Mouse (Mus musculus): ENCODE measurements around the gene Pprc1. TPM values are rescaled to one million over a fixed set of nuclear protein-coding genes. Genes with fewer than 3 reads are reported as not detected.

The Pprc1 gene
- polyA plus RNA-seq (2014; fragmentation: Nextera tagmentation; extraction: Ambion mirVana): 48.8 and 51.0 TPM in 2 replicates

DNA sequence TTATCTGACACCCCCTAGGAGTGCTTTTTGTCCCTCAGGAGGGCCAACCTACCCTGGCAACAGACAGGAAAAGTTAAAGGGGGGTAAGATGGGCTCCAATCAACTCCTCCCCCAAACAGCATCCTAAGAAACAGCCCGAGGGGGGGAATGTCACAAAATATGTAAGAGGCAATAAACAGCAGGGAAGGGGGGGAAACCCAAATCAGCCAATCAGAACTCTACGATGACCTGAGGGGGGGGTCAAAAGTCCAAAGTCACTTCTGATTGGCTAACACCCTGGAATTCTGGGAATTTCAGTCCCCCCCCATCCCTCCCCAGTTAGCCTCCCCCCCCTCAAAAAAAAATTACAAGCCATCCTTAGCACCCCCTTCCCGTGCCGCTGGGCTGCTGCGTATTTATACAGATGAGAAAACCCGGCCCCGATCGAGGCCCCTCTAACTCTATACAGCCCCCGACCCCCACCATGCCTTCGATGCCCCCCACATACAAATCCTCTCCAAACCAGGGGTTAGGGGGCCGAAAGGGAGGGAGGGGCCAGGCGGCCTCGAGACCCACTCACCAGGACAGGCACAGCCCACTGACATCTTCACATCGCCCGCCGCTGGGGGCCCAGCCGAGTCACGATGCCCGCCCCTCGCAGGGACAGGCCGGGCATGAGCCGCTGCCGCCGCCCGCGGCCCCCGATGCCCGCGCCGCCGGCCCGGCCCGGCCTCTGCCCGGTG is at the start of gene Pprc1:
Gene Pprc1, plus strand, starts transcription at position 616 of the 722 bp plus-strand sequence.
- no peak for DNase-seq (ENCODE audit: low spot score)
- peaks cover 59% of the 10 kb centered on the region for H3K4me1 ChIP-seq (replicated peaks; ENCODE audit: control insufficient read depth, insufficient read depth, low read length)

GRCm38 (mm10) chr19:45997365-45997764 is 47.3 kb upstream of the Pprc1 start:
- Histone ChIP-seq H3K4me3 (ENCODE audit: low read depth, low read length) (peak overlapping the region; percentile 59), H3K4me1 (replicated peaks; ENCODE audit: control insufficient read depth, insufficient read depth, low read length) (peaks cover 8% of the 10 kb centered on the region; the same call in 1 of the 2 replicates), H3K9ac (ENCODE audit: low read length) (peak overlapping the region; percentile 88), H3K27me3 (replicated peaks; ENCODE audit: control insufficient read depth, insufficient read depth, low read length) (no peaks in the 10 kb centered on the region), H3K27ac (ENCODE audit: low read depth) (peak overlapping the region; percentile 93; the same call in 1 of the 2 replicates), H3K9me3 (ENCODE audit: control insufficient read depth, low read length) (0 out of 2 replicates have a peak, but pooled peaks cover 4% of the 10 kb centered on the region), H3K4me2 (ENCODE audit: low read length) (peak overlapping the region; percentile 69), H3K36me3 (ENCODE audit: control insufficient read depth, insufficient read depth, low read length) (peaks cover 3% of the 10 kb centered on the region; the same call in 1 of the 2 replicates)
- DNase-seq (ENCODE audit: low spot score) (no peak), ATAC-seq (replicated peaks; ENCODE audit: low FRiP score, low TSS enrichment, low read depth) (no peak)
- WGBS: 57% methylated on average over 5 of the region's 5 CpGs

More for the DNA sequence above, at the start of gene Pprc1:
- ATAC-seq (replicated peaks; ENCODE audit: low FRiP score, low TSS enrichment, low read depth): peak; percentile 16; the same call in 1 of the 2 replicates
- H3K9me3 ChIP-seq (ENCODE audit: control insufficient read depth, low read length): no peaks in the 10 kb centered on the region
- no peaks in the 10 kb centered on the region for H3K36me3 ChIP-seq (ENCODE audit: control insufficient read depth, insufficient read depth, low read length)
- peak within 1 kb of the TSS; percentile 93 for H3K27ac ChIP-seq (ENCODE audit: low read depth)
- WGBS: under 1% methylated on average over 33 of the region's 34 CpGs
- no peaks in the 10 kb centered on the region for H3K27me3 ChIP-seq (replicated peaks; ENCODE audit: control insufficient read depth, insufficient read depth, low read length)
- peak within 1 kb of the TSS; percentile 93 for H3K9ac ChIP-seq (ENCODE audit: low read length)
- H3K4me3 ChIP-seq (ENCODE audit: low read depth, low read length): peak within 1 kb of the TSS; percentile 87
- peak within 1 kb of the TSS; percentile 100 for H3K4me2 ChIP-seq (ENCODE audit: low read length)

DNA sequence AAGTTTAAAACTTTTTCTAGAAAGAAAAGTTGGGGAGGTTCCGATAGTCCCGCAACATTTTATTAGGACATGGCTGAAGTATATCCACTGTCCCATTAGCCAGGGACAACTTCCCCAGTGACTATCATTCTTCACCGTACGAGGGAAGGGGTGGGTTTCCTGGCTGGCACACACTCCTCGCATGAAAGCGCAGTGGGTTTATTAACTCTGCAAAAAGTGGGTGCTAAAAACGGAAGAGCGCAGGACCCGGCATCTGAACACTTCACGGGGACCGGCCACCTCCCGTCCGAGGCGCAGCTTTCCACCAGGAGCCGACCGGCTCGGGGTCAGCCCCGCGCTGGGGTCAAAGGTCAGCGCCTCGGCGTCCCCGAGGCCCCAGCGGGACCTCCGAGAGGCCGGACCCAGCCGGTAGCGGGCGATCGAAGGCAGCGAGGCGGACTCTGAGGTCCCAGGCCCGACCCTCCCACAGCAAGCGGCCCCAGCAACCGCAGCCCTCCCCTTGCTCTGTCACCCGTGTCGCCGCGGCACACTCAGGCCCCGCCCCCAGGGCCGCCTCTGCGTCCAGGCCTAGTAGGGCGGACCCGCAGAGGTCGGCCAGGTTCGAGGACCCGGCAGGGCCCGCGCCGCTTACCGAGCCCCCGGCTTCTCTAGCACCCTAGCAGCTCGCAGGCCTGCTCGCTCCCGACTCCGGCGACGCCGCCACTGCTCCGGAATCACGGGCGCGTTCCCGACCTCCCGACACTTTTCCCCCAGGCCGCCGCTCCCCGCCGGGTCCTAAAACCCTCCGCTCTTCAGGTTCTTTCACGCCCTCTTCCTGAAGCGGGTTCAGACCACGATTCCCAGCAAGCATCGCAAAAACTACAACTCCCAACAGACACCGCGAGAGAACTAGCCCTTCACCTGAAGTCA is 46.6 kb upstream of the Pprc1 start, which contains the start of gene Armh3:
Gene Armh3, minus strand, starts transcription at position 704 of the 909 bp plus-strand sequence.
- Histone ChIP-seq H3K27ac (ENCODE audit: low read depth) (peak within 1 kb of the TSS; percentile 93), H3K9me3 (ENCODE audit: control insufficient read depth, low read length) (0 out of 2 replicates have a peak, but pooled peaks cover 4% of the 10 kb centered on the region), H3K4me2 (ENCODE audit: low read length) (peak within 1 kb of the TSS; percentile 69), H3K4me3 (ENCODE audit: low read depth, low read length) (peak within 1 kb of the TSS; percentile 59), H3K9ac (ENCODE audit: low read length) (peak within 1 kb of the TSS; percentile 88), H3K27me3 (replicated peaks; ENCODE audit: control insufficient read depth, insufficient read depth, low read length) (no peaks in the 10 kb centered on the region), H3K36me3 (ENCODE audit: control insufficient read depth, insufficient read depth, low read length) (peaks cover 3% of the 10 kb centered on the region; the same call in 1 of the 2 replicates), H3K4me1 (replicated peaks; ENCODE audit: control insufficient read depth, insufficient read depth, low read length) (peaks cover 8% of the 10 kb centered on the region)
- WGBS: under 1% methylated on average over 67 of the region's 76 CpGs
- DNase-seq (ENCODE audit: low spot score) (peak; percentile 96), ATAC-seq (replicated peaks; ENCODE audit: low FRiP score, low TSS enrichment, low read depth) (peak; percentile 94)

DNA sequence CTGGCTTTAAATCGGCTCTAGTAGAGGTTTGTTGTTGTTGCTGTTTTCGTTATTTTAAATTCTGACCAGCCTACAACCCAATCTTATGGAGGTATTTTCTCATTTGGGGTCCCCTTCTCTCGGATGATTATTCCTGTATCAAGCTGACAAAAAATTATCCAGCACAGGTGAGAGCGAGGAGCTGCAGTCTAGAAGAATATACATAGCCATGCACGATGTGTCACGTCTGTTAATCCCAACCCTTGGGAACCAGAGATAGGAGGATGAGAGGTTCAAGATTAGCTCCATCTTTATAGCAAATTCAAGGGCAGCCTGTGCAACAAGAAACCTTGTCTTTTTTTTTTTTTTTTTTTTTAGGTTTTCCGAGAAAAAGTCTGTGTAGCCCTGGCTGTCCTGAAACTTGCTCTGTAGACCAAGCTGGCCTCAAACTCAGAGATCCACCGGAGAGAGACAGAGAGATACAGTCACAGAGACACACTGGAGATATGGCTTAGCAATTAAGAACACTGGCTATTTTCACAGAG is 45.9 kb upstream of the Pprc1 start:
- 9% methylated on average over 8 of the region's 8 CpGs for WGBS
- no peaks in the 10 kb centered on the region for H3K27me3 ChIP-seq (replicated peaks; ENCODE audit: control insufficient read depth, insufficient read depth, low read length)
- DNase-seq (ENCODE audit: low spot score) (no peak), ATAC-seq (replicated peaks; ENCODE audit: low FRiP score, low TSS enrichment, low read depth) (peak; percentile 9; the same call in 1 of the 2 replicates)
- peaks cover 3% of the 10 kb centered on the region; the same call in 1 of the 2 replicates for H3K36me3 ChIP-seq (ENCODE audit: control insufficient read depth, insufficient read depth, low read length)
- H3K4me1 ChIP-seq (replicated peaks; ENCODE audit: control insufficient read depth, insufficient read depth, low read length): peaks cover 8% of the 10 kb centered on the region
- peak overlapping the region; percentile 59 for H3K4me3 ChIP-seq (ENCODE audit: low read depth, low read length)
- 0 out of 2 replicates have a peak, but pooled peaks cover 4% of the 10 kb centered on the region for H3K9me3 ChIP-seq (ENCODE audit: control insufficient read depth, low read length)
- peak overlapping the region; percentile 69 for H3K4me2 ChIP-seq (ENCODE audit: low read length)
- H3K9ac ChIP-seq (ENCODE audit: low read length): peak overlapping the region; percentile 88; the same call in 1 of the 2 replicates
- no peak overlapping the region for H3K27ac ChIP-seq (ENCODE audit: low read depth)

DNA sequence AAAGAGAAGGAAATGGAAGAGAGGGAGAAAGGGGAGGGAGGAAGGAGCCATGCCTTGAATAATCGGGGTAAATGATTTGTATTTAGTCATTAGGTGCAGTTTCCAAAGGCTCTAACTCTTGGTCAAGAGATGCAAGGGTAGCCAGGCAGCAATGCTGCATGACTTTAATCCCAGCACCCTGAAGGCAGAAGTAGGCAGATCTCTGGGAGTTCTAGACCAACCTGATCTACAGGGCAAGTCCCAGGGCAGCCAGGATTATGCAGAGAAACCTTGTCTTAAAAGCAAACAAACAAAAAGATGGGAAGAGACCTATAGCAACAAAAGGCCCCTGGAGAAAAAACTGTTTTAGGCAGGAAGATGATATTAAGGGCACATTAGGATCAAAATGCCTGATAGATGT is 45.3 kb upstream of the Pprc1 start:
- Histone ChIP-seq H3K36me3 (ENCODE audit: control insufficient read depth, insufficient read depth, low read length) (peaks cover 3% of the 10 kb centered on the region; the same call in 1 of the 2 replicates), H3K4me2 (ENCODE audit: low read length) (peak overlapping the region; percentile 69; the same call in 1 of the 2 replicates), H3K4me1 (replicated peaks; ENCODE audit: control insufficient read depth, insufficient read depth, low read length) (peaks cover 13% of the 10 kb centered on the region), H3K9ac (ENCODE audit: low read length) (no peak overlapping the region), H3K27me3 (replicated peaks; ENCODE audit: control insufficient read depth, insufficient read depth, low read length) (no peaks in the 10 kb centered on the region), H3K4me3 (ENCODE audit: low read depth, low read length) (no peak overlapping the region), H3K9me3 (ENCODE audit: control insufficient read depth, low read length) (0 out of 2 replicates have a peak, but pooled peaks cover under 1% of the 10 kb centered on the region), H3K27ac (ENCODE audit: low read depth) (no peak overlapping the region)
- DNase-seq (ENCODE audit: low spot score) (no peak), ATAC-seq (replicated peaks; ENCODE audit: low FRiP score, low TSS enrichment, low read depth) (no peak)
- WGBS: 73% methylated on average over 1 of the region's 1 CpGs

GRCm38 (mm10) chr19:46002279-46002678 is 42.4 kb upstream of the Pprc1 start:
- H3K27ac ChIP-seq (ENCODE audit: low read depth): no peak overlapping the region
- 0 out of 2 replicates have a peak, but pooled peaks cover 6% of the 10 kb centered on the region for H3K36me3 ChIP-seq (ENCODE audit: control insufficient read depth, insufficient read depth, low read length)
- no peaks in the 10 kb centered on the region for H3K27me3 ChIP-seq (replicated peaks; ENCODE audit: control insufficient read depth, insufficient read depth, low read length)
- H3K4me3 ChIP-seq (ENCODE audit: low read depth, low read length): no peak overlapping the region
- 81% methylated on average over 9 of the region's 9 CpGs for WGBS
- no peak overlapping the region for H3K4me2 ChIP-seq (ENCODE audit: low read length)
- H3K4me1 ChIP-seq (replicated peaks; ENCODE audit: control insufficient read depth, insufficient read depth, low read length): peaks cover 12% of the 10 kb centered on the region
- ATAC-seq (replicated peaks; ENCODE audit: low FRiP score, low TSS enrichment, low read depth) (no peak), DNase-seq (ENCODE audit: low spot score) (no peak)
- no peak overlapping the region for H3K9ac ChIP-seq (ENCODE audit: low read length)
- H3K9me3 ChIP-seq (ENCODE audit: control insufficient read depth, low read length): no peaks in the 10 kb centered on the region

DNA sequence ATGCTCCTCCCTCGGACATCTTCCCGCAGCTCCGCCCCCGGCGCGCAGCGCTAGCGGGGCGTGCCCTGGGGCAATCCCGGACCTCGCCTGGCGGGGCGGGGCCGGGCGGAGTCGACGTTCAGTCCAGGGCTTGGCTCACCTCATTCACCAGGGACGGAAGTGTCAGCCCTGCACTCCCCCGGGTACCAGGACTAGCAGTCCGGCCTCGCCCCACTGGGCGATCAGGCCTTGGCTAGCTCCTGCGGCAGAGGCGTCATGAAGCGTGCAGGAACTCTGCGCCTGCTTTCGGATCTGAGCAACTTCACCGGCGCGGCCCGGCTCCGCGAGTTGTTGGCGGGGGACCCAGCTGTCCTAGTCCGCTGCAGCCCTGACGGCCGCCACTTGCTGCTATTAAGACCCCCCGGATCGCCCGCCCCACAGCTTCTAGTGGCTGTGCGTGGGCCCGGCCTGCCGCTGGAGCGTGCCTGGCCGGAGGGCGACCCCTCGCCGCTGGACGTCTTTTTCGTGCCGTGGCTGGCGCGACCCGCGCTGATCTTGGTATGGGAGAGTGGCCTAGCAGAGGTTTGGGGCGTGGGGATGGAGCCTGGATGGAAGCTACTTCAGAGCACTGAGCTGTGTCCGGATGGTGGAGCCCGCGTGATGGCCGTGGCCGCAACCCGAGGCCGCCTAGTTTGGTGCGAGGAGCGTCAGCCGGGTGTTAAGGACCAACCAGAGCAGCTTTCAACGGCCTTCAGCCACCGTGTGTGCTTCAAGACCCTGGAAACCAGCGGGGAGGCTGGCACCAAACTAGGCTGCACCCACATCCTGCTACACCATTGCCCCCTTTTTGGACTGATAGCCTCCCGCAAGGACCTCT is 41.1 kb upstream of the Pprc1 start, which contains the start of gene Hps6:
Gene Hps6, plus strand, starts transcription at position 138 of the 856 bp plus-strand sequence.
- Histone ChIP-seq H3K9ac (ENCODE audit: low read length) (peak within 1 kb of the TSS; percentile 75), H3K27ac (ENCODE audit: low read depth) (no peak within 1 kb of the TSS), H3K36me3 (ENCODE audit: control insufficient read depth, insufficient read depth, low read length) (0 out of 2 replicates have a peak, but pooled peaks cover 6% of the 10 kb centered on the region), H3K9me3 (ENCODE audit: control insufficient read depth, low read length) (no peaks in the 10 kb centered on the region), H3K27me3 (replicated peaks; ENCODE audit: control insufficient read depth, insufficient read depth, low read length) (no peaks in the 10 kb centered on the region), H3K4me2 (ENCODE audit: low read length) (peak within 1 kb of the TSS; percentile 66), H3K4me1 (replicated peaks; ENCODE audit: control insufficient read depth, insufficient read depth, low read length) (peaks cover 9% of the 10 kb centered on the region), H3K4me3 (ENCODE audit: low read depth, low read length) (peak within 1 kb of the TSS; percentile 57)
- WGBS: 2% methylated on average over 70 of the region's 70 CpGs
- ATAC-seq (replicated peaks; ENCODE audit: low FRiP score, low TSS enrichment, low read depth) (peak; percentile 86), DNase-seq (ENCODE audit: low spot score) (peak; percentile 79)
